Mouse (Mus musculus) retina, embryonic 14.5 days (tissue): ENCODE measurements around the gene Banf2.

Experiments
- DNase-seq: peaks from one replicate; pipeline ENCODE4 v3.0.0-alpha.2; 2015; ENCODE audit warnings: low spot score

Banf2 gene

DNA sequence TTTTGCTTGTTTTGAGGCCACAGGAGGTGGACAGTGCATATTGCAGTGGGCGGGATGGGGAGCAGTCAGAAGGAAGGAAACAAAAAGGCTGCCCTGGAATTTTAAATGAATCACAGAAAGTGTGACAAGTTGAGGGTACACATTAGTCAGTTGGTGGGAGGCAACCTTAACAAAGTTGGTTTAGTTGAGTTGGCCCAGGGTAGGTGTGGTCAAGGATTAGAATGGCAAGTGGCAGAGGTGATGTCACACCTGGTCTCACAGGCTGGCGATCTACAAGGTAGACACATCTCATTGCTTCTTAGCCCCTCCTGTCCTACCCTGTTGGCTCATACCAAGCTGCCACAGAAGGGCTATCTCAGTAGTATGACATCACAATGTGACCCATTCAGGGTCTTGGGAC is at the start of gene Banf2:
Banf2 (plus strand) TSS at position 396 of the 400 bp plus-strand sequence.
- no peak for DNase-seq

DNA sequence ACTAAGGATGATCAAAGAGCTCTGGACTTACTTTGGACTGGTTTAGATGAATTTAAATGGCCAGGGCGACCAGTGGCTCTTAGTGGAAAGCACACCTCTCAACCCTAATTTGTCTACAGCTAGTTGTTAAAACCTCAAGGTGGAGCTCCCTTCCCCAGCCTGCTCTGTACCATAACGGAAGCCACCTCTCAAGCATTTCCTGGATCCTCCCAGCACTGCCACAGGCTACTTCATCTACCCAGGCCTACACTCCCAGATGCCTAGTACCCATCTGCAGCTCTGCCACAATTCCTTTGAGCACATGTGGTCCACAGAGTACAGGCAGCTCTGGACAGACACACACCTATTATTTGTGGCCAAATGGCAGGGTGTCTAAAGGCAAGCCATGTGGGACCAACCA is 49.4 kb upstream of the Banf2 start:
- DNase-seq: no peak

DNA sequence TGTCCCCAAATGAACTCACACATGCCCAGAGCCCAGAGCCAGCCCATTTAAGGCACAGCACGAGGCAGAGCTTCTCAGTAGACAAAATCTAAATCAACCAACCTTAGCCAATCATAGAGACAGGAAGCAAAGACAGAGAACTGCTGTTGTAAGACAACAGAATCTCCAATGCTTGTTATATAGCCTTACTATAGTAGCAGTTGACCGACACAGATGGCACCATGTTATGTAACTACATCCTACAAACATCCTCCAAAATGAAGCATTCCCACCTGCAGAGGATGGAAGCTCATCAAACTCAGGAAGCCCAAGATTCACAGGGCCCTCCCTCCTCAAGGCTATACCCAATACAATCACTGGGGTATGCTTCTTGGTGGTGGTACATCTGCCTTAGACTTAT is 45.4 kb upstream of the Banf2 start:
- no peak for DNase-seq

DNA sequence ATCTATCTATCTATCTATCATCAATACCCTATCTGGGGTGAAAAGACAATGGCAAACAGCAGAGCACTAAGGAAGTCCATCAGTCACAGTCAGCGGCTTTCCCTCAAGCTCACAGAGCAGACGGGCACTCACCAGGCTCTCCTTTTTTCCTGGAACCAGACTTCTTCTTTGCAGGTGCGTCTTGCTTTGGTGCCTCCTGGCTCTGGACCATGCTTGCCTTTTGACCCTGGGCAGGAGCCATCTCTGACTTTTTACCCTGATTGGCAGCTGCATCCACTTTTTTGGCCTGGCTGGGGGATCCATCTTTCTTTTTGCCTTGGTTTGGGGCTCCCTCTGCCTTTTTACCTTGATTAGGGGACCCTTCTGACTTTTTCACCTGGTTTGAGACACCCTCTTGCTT is 44.8 kb upstream of the Banf2 start:
- no peak for DNase-seq

GRCm38 (mm10) chr2:143990997-143991396 is 41.9 kb upstream of the Banf2 start:
- no peak for DNase-seq

DNA sequence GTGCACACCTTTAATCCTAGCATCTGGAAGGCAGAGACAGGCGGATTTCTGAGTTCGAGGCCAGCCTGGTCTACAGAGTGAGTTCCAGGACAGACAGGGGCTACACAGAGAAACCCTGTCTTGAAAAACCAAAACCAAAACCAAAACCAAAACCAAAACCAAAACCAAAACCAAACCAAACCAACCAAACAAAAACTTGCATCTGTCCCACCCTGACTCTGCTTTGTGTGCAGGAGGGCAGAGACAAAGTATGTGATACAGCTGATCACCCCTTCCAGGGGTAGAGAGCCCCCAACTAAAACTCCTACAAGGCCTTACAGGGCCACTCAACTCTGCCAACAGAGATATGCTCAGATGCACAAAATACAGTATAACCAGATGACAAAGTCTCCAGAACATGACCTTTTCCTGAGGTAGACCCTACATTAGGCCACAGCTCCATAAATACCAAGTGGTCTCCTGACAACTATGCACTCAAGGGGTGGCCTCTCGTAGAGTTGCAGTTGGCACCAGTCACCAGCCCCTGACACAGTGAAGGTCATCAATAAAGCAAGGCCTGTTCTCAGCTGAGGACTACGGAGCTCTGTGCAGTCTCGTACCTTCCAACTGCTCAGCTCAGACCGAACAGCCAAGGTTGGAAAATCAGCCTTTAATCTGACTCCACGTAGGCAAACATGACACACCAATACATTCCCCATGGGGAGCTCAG is 40.7 kb upstream of the Banf2 start:
- no peak for DNase-seq

DNA sequence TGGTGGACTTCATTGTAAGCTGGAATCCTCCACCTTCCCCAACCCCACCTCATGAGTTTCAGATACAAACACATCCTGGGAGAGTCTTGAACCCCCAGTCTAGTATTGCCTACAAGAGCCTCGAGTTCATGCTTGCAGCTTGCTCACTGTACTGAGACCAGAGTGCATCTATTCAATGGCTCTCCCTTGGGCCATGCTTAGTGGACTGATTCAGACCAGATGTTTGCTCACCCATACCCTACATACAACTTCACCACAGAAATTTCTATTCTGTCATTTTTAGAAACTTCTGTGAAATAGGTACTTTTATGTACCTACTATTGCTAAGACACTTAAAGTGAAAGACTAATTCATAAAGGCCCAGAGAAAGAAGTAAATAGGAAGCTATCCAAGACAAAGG is 39.9 kb upstream of the Banf2 start:
- no peak for DNase-seq

DNA sequence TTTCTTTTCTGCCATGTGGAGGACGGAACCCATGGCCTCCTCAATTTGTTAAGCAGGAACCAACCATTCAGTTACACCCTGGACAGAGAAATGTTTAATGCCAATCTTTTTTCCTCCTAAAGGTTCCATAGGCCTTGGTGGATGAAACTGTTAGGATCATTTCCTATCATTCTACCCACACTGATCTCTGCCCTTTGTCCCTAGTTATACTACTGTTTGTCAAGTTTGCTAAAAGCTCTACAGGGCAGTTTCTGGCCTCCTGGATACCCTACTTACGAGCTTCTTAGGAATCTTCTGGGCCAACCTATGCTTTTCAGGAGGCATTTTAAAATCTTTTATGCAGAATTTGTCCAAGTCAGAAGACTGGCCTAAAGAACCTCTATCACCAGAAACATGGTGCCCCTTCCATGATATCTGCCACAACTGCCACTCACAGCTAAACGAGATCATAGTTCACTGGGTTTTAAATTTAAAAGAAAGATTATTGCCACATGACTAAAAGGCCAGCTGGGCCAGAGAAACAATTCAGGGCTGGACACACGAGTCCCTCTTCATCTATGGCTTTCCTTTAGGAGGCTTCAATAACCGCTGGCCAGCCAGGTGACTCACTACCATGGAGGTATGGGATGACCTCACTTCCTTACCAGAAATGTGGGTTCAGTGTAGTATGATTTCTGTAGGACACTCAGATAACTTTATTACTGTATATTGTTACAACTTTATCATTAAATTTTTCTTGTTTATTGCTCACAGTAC is 30.5 kb upstream of the Banf2 start:
- no peak for DNase-seq

- no peak for DNase-seq
These were observed 29.3 kb upstream of the Banf2 start for GRCm38 (mm10) chr2:144003544-144003943.

- no peak for DNase-seq
These were observed 27.5 kb upstream of the Banf2 start for GRCm38 (mm10) chr2:144005166-144005955.

- no peak for DNase-seq
These were observed 26.2 kb upstream of the Banf2 start for GRCm38 (mm10) chr2:144006686-144007085.

DNA sequence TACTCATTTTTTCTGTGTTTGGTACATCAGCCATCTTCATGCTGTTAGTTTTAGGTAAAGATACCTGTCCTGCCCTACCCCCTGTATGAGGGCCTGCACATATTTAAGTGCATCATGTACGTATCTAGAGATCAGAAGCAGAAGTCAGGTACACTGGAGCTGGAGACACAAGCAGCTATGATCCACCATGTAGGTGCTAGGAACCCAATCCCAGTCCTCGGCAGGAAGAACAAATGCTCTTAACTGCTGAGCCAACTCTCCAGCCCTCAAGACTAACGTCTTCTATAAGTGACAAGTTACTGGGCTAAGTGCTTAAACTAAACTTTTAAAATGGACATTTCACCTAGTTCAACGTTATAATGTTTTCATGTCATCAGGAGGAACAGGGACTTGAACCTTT is 25.6 kb upstream of the Banf2 start:
- no peak for DNase-seq

- no peak for DNase-seq
These were observed 23.8 kb upstream of the Banf2 start for GRCm38 (mm10) chr2:144009081-144009480.

GRCm38 (mm10) chr2:144009551-144010281 is 23.1 kb upstream of the Banf2 start:
- no peak for DNase-seq

GRCm38 (mm10) chr2:144010282-144011044 is 22.4 kb upstream of the Banf2 start:
- peak; percentile 79 for DNase-seq

DNA sequence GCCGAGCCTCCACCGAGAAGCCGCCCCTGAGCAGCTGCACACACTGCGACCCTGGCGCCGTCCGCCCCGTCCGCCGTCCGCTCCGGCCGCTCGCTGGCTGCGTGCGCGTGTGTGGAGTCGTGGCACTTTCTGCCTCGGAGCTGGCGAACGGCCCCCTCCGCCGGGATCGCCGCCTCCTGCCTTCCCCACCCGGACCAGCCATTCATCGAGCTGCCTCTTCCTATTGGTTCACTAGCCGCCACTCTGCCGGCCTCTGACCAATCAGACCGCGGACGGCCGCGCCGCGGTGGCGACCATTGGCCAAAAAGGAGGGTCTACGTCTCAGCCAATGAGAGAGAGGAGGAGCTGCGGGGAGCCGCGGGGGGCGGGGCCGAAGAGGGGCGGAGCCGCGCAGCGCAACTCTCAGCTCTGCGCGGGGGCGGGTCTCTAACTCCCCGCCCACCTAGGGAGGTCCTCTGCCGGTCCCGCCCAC is 21.7 kb upstream of the Banf2 start, which contains the start of gene Rrbp1:
Rrbp1 (minus strand) TSS at position 184 of the 472 bp plus-strand sequence.
- peak; percentile 99 for DNase-seq

- no peak for DNase-seq
These were observed 18.8 kb upstream of the Banf2 start for GRCm38 (mm10) chr2:144014051-144014450.

GRCm38 (mm10) chr2:144014481-144014880 is 18.4 kb upstream of the Banf2 start:
- no peak for DNase-seq

DNA sequence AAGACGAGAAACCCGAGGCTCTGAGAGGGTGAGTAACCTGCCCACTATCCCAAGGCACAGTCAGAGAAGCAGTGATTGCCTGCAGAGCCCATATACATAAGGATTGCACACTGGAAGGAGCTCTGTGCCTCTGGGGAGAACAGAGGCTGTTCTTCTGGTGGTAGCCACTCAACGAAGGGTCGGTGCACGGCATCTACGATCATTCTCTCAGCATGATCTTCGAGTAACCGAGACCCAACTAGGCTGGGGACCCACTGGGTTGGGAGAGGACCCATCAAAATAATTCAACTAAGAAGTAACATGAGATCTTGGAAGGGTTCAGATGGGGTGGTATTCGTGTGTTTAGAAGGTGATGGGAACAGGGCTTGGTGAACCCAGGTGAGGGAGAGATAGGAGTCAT is 17.0 kb upstream of the Banf2 start:
- DNase-seq: no peak

GRCm38 (mm10) chr2:144019971-144020370 is 12.9 kb upstream of the Banf2 start:
- DNase-seq: no peak

- DNase-seq: no peak
These were observed 10.4 kb upstream of the Banf2 start for GRCm38 (mm10) chr2:144022441-144022840.
